Mouse (Mus musculus) layer of hippocampus, adult 2 months (tissue): ENCODE results near the gene Nr1h4. TPM values are rescaled to one million over a fixed set of nuclear protein-coding genes. Genes with fewer than 3 reads are reported as not detected.

Experiments used
- DNase-seq, 2 experiments: peaks; one replicate each; pipeline ENCODE4 v3.0.0; 2022; ENCODE audit warnings: low spot score in 2 of 2
- H3K27ac ChIP-seq: fragments of 200-600 bp; 2 replicates; pipeline ENCODE4 v1.8.1; 2022
- H3K4me3 ChIP-seq: fragments of 200-600 bp; 2 replicates; pipeline ENCODE4 v1.8.1; 2022; ENCODE audit warnings: mild to moderate bottlenecking
- CTCF ChIP-seq: fragments of 200-600 bp; conservative IDR thresholded peaks from 2 replicates; pipeline ENCODE4 v1.8.1; 2022; ENCODE audit warnings: antibody characterized with exemption, mild to moderate bottlenecking, moderate library complexity
- total RNA-seq, 2 experiments: library from RNA; stranded (reverse); gene quantifications; 2 replicates each; pipeline ENCODE4 v1.2.3; 2021

The Nr1h4 gene
- total RNA-seq, 2 experiments from 2014 or later: 0.25 TPM; not detected in 1

- no peak overlapping the region for H3K27ac ChIP-seq
- no peak for DNase-seq
- no peak for TF ChIP-seq CTCF
These were observed 83.0 kb downstream of the Nr1h4 start for GRCm38 (mm10) chr10:89450411-89450810.

GRCm38 (mm10) chr10:89444381-89444780, 89.0 kb downstream of the Nr1h4 start:
- no peak for TF ChIP-seq CTCF
- no peak overlapping the region for H3K27ac ChIP-seq
- DNase-seq: no peak
- H3K4me3 ChIP-seq: peak overlapping the region; percentile 90

More at GRCm38 (mm10) chr10:89450411-89450810, 83.0 kb downstream of the Nr1h4 start:
- H3K4me3 ChIP-seq: no peak overlapping the region

- DNase-seq: peak; percentile 76 to 78
- Histone ChIP-seq H3K27ac (peak within 1 kb of the TSS; percentile 9; the same call in 1 of the 2 replicates), H3K4me3 (peak within 1 kb of the TSS; percentile 90)
- TF ChIP-seq CTCF: no peak
These were observed 89.7 kb downstream of the Nr1h4 start, which contains the start of gene Gas2l3 for GRCm38 (mm10) chr10:89443623-89444151. Gene Gas2l3 (minus strand): TSS chr10:89443967.

DNA sequence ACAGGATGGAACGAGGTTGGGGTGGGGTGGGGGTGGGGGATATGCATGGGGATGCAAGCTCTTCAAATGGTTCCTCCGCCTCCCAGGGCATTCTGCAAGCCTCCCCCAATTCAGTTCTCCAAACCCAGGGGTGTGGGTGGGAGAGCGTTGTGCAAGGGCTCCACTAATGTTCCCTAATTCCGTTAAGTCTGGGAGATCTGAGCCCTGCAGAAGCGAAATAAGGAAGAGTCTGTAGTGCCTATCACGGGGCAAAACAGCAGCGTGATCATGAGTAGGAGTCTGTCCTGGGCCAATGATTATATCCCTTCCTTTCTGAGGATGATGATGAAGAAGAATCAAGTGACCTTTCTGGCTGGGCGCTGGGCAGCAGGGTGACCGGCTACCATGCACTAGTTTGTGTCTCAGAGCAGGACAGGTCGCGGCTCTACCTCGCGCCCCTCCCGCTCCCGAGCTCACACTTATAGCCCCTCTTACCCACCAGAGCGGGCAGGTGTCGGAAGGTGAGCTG, 90.2 kb downstream of the Nr1h4 start:
- Histone ChIP-seq H3K4me3 (peak overlapping the region; percentile 90), H3K27ac (peak overlapping the region; percentile 9; the same call in 1 of the 2 replicates)
- DNase-seq: peak; percentile 13 to 20
- no peak for TF ChIP-seq CTCF

- no peak overlapping the region for H3K27ac ChIP-seq
- peak overlapping the region; percentile 90 for H3K4me3 ChIP-seq
- DNase-seq: no peak
- no peak for TF ChIP-seq CTCF
These were observed 90.7 kb downstream of the Nr1h4 start for GRCm38 (mm10) chr10:89442640-89443039.

GRCm38 (mm10) chr10:89441961-89442360, 91.4 kb downstream of the Nr1h4 start:
- Histone ChIP-seq H3K4me3 (no peak overlapping the region), H3K27ac (no peak overlapping the region)
- no peak for DNase-seq
- TF ChIP-seq CTCF: no peak

GRCm38 (mm10) chr10:89439380-89439779, 94.0 kb downstream of the Nr1h4 start:
- Histone ChIP-seq H3K27ac (no peak overlapping the region), H3K4me3 (no peak overlapping the region)
- TF ChIP-seq CTCF: no peak
- DNase-seq: no peak

GRCm38 (mm10) chr10:89437996-89438395, 95.4 kb downstream of the Nr1h4 start:
- DNase-seq: no peak
- Histone ChIP-seq H3K27ac (no peak overlapping the region), H3K4me3 (no peak overlapping the region)
- TF ChIP-seq CTCF: no peak

GRCm38 (mm10) chr10:89437472-89437871, 95.9 kb downstream of the Nr1h4 start:
- Histone ChIP-seq H3K4me3 (no peak overlapping the region), H3K27ac (no peak overlapping the region)
- no peak for DNase-seq
- no peak for TF ChIP-seq CTCF

DNA sequence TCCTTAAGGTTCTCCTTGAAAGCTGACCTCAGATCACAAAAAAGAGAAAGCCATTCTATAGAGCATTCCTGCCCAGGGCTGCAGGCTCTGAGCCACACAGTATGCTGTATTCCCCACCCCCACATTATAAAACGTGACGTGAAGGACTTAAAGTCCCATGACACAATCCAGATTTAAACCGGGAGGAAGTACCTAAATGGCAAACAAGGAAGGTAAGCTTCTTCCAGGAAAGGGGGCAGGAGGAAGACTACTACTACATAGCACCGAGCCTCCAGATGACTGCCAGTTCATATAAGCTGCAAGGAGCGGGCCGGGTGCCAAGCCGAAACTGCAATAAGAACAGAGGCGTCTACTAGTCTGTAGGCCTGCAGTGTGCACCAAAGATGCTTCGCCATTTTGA, 97.5 kb downstream of the Nr1h4 start:
- no peak for TF ChIP-seq CTCF
- Histone ChIP-seq H3K27ac (no peak overlapping the region), H3K4me3 (no peak overlapping the region)
- no peak for DNase-seq

DNA sequence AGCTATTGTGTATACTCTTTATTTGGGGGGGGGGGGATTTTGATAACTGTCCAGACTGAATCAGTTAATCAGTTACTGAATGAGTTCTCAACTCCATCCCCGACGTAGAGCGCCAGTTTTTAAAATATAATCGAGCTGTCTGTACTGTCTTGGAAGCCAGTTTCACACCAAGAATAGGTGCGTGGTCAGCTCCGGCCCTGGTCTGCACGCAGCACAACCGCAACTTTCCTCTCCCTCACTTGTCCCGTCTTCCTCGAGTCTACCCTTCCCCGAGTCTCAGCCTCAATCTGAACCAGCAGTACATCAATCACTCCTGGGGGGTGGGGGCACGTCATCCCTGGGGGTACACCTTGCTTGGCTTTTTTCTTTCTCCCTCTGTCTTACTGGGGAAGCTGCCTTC, 98.0 kb downstream of the Nr1h4 start:
- no peak for DNase-seq
- no peak overlapping the region for H3K4me3 ChIP-seq
- no peak for TF ChIP-seq CTCF

DNA sequence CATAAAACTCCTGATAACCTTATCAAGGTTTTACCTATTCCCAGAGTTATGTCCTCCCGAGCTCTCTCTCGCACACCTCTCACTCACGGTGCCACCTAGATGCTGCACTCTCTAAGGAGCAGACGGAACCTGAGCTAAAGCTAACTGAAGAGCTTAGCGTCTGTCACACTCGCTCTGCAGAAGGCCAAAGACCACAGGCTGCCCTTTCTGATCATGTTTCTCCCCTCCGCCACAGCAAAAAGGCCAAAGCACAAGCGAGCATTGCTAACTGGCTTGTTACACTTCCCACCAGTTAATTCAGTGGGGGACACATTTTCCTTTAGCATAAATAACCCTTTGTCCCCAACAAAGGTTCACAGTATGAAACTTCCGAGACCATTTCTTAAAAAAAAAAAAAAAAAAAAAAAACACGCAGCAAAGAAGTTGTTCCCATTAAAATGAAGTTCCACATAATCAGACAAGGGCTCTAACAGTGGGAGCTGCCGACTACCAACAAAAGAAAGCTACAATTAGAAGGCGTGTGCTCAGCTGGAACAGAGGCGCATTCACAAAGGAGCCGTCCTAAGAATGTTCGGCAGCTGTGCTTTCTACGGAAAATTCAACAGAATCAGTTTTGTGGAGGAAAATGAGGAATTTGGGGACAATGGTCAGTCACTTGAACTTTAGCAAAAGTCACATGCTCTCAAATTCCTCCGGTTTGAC, 98.7 kb downstream of the Nr1h4 start:
- no peak for TF ChIP-seq CTCF
- H3K27ac ChIP-seq: no peak overlapping the region
- DNase-seq: no peak
- no peak overlapping the region for H3K4me3 ChIP-seq

More for the DNA sequence above, 98.0 kb downstream of the Nr1h4 start:
- no peak overlapping the region for H3K27ac ChIP-seq

- TF ChIP-seq CTCF: no peak
- H3K27ac ChIP-seq: no peak overlapping the region
- no peak overlapping the region for H3K4me3 ChIP-seq
- no peak for DNase-seq
These were observed 100.6 kb downstream of the Nr1h4 start for GRCm38 (mm10) chr10:89432743-89433142.

GRCm38 (mm10) chr10:89430751-89431150, 102.6 kb downstream of the Nr1h4 start:
- no peak overlapping the region for H3K4me3 ChIP-seq

More at GRCm38 (mm10) chr10:89430751-89431150, 102.6 kb downstream of the Nr1h4 start:
- no peak for DNase-seq
- H3K27ac ChIP-seq: no peak overlapping the region
- no peak for TF ChIP-seq CTCF
